Mouse (Mus musculus) bone marrow, adult 2 months (tissue): ENCODE results near the gene Glis3.

ENCODE experiments used
- CTCF ChIP-seq: fragments of 200-500 bp; IDR thresholded peaks from 2 replicates; pipeline ENCODE4 v1.5.1; 2011; ENCODE audit warnings: low read length, control low read depth; ENCODE audit not compliant: control insufficient read depth, insufficient read depth
- POLR2A ChIP-seq: fragments of 200-500 bp; IDR thresholded peaks from 2 replicates; pipeline ENCODE4 v1.6.1; 2011; ENCODE audit warnings: low read depth, mild to moderate bottlenecking, control low read depth, low read length, borderline replicate concordance; ENCODE audit not compliant: control insufficient read depth

DNA sequence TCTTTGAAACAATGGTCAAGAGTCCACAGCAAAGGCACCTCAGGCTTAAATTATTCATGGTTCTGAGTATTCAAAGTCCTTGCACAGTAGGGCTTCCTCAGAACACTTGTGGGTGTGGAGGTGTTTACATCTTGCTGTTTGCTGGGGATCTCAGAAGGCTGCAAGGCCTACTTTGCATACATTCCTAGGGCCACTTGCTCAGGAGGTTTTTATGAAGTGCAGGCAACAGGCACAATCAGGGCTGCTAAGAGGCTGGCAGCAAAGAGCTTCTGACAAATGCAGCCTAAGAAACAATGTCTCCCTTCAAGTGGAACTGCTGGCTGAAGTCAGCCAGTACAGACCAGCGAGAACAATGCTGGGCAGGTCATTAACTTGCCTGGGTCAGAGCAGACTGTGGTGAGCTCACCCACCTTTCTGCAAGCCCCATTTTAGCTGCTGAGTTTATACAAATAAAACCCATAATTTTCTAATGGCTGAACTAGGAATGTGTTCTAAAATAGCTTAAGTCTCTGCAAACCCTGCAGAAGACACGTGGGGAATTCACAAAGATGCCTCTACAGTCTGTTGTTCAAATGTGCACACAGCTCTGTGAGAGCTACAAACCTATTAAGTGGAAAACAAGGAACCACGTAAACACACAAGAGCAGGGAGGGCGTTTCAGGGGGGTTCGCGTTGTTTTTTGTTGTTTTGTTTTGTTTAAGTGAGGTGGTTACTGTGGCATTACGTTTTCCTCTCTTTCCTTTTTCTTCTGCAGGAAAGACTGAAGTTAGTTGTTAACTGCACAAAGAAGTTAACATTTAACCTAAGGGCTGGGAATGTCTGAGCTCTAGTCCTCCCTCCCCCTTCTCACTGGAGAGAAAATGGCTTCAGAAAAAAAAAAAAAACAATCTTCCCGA, 118.8 kb downstream of the Glis3 start:
- TF ChIP-seq CTCF (no peak), POLR2A (no peak)
